ENCODE assay signal across 8 mouse cellular contexts in genomic region chr16:94527546-94527945, GRCm38 (mm10). TPM values are rescaled to one million over a fixed set of nuclear protein-coding genes. Genes with fewer than 3 reads are reported as not detected.
DNase-seq lines count a peak whose midpoint lies in the region; ATAC-seq and TF ChIP-seq lines count a peak whose summit lies in the region.

No protein-coding gene starts in this region.

- peaks cover 15% of the 10 kb centered on the region; the same call in 1 of the 2 replicates for H3K4me1 ChIP-seq in liver, adult 2 months (ENCODE audit: control insufficient read depth, insufficient read depth, low read length)
- H3K4me1 ChIP-seq in embryonic facial prominence, embryonic 13.5 days, result peaks cover 29% of the 10 kb centered on the region
- peaks cover 27% of the 10 kb centered on the region for H3K4me1 ChIP-seq in intestine, embryonic 16.5 days (ENCODE audit: control insufficient read depth, insufficient read depth, low read length)
- H3K4me1 ChIP-seq in neural tube, embryonic 13.5 days (replicated peaks), result peaks cover 35% of the 10 kb centered on the region

- no peak for TF ChIP-seq POLR2A in liver, adult 2 months (IDR thresholded peaks at IDR 0.05; ENCODE audit: extremely low read depth, insufficient read depth, low read length)

- DNase-seq in liver, adult 2 months (ENCODE audit: extremely low read depth, low read depth, low spot score), result peak; percentile 74
- DNase-seq in liver, result no peak
- no peak for DNase-seq in testis, postnatal 14 days (ENCODE audit: low spot score)
- DNase-seq in urinary bladder, adult 18-20 months (ENCODE audit: low spot score in 2 of 2), result no peak

- no peak for TF ChIP-seq CTCF in liver, adult 2 months (IDR thresholded peaks at IDR 0.05; ENCODE audit: low read depth, low read length)

- no peaks in the 10 kb centered on the region for H3K36me3 ChIP-seq in liver, adult 2 months (ENCODE audit: control insufficient read depth, insufficient read depth, low read length)
- H3K36me3 ChIP-seq in embryonic facial prominence, embryonic 13.5 days, result no peaks in the 10 kb centered on the region
- no peaks in the 10 kb centered on the region for H3K36me3 ChIP-seq in intestine, embryonic 16.5 days (ENCODE audit: control insufficient read depth, insufficient read depth, low read length)
- no peaks in the 10 kb centered on the region for H3K36me3 ChIP-seq in neural tube, embryonic 13.5 days

- H3K4me3 ChIP-seq in liver, adult 2 months (ENCODE audit: insufficient read depth, low read depth, low read length), result peak overlapping the region; percentile 83; the same call in 1 of the 2 replicates
- H3K4me3 ChIP-seq in embryonic facial prominence, embryonic 13.5 days, result peak overlapping the region; percentile 82
- peak overlapping the region; percentile 87 for H3K4me3 ChIP-seq in intestine, embryonic 16.5 days (ENCODE audit: low read length)
- H3K4me3 ChIP-seq in neural tube, embryonic 13.5 days, result peak overlapping the region; percentile 90

- ATAC-seq in embryonic facial prominence, embryonic 13.5 days (ENCODE audit: insufficient number of reproducible peaks, insufficient read depth, low FRiP score, low TSS enrichment, low read depth), result no peak
- ATAC-seq in intestine, embryonic 16.5 days, result no peak
- no peak for ATAC-seq in neural tube, embryonic 13.5 days (ENCODE audit: low read depth)
- no peak for ATAC-seq in erythroid progenitor cell, adult 5-6 weeks (replicated peaks; ENCODE audit: low FRiP score, poor library complexity, severe bottlenecking)

- no peaks in the 10 kb centered on the region for H3K9me3 ChIP-seq in embryonic facial prominence, embryonic 13.5 days
- H3K9me3 ChIP-seq in intestine, embryonic 16.5 days (ENCODE audit: control insufficient read depth, low read length), result no peaks in the 10 kb centered on the region
- no peaks in the 10 kb centered on the region for H3K9me3 ChIP-seq in neural tube, embryonic 13.5 days

- peak overlapping the region; percentile 98 for H3K27ac ChIP-seq in liver, adult 2 months (replicated peaks; ENCODE audit: insufficient read depth, low read depth, low read length)
- peak overlapping the region; percentile 95 for H3K27ac ChIP-seq in embryonic facial prominence, embryonic 13.5 days
- H3K27ac ChIP-seq in intestine, embryonic 16.5 days (ENCODE audit: low read length), result peak overlapping the region; percentile 97
- peak overlapping the region; percentile 95 for H3K27ac ChIP-seq in neural tube, embryonic 13.5 days (replicated peaks)

- no peaks in the 10 kb centered on the region for H3K27me3 ChIP-seq in liver, adult 2 months (ENCODE audit: control insufficient read depth, insufficient read depth, low read length)
- no peaks in the 10 kb centered on the region for H3K27me3 ChIP-seq in embryonic facial prominence, embryonic 13.5 days
- no peaks in the 10 kb centered on the region for H3K27me3 ChIP-seq in intestine, embryonic 16.5 days (replicated peaks; ENCODE audit: control insufficient read depth, insufficient read depth, low read length)
- H3K27me3 ChIP-seq in neural tube, embryonic 13.5 days, result no peaks in the 10 kb centered on the region

- H3K9ac ChIP-seq in liver, adult 2 months (ENCODE audit: low read depth, low read length), result peak overlapping the region; percentile 43
- peak overlapping the region; percentile 86 for H3K9ac ChIP-seq in embryonic facial prominence, embryonic 13.5 days
- peak overlapping the region; percentile 78 for H3K9ac ChIP-seq in intestine, embryonic 16.5 days (ENCODE audit: low read depth, low read length)
- H3K9ac ChIP-seq in neural tube, embryonic 13.5 days, result peak overlapping the region; percentile 86

- peak overlapping the region; percentile 71 for H3K4me2 ChIP-seq in embryonic facial prominence, embryonic 13.5 days
- H3K4me2 ChIP-seq in intestine, embryonic 16.5 days (ENCODE audit: low read depth, low read length), result peak overlapping the region; percentile 58
- H3K4me2 ChIP-seq in neural tube, embryonic 13.5 days, result peak overlapping the region; percentile 70

- 20% methylated on average over 3 of the region's 3 CpGs for WGBS in liver, adult 2 months
- WGBS in embryonic facial prominence, embryonic 13.5 days, result 53% methylated on average over 3 of the region's 3 CpGs
- 27% methylated on average over 3 of the region's 3 CpGs for WGBS in intestine, embryonic 16.5 days
- 68% methylated on average over 3 of the region's 3 CpGs for WGBS in neural tube, embryonic 13.5 days

- H3K79me2 ChIP-seq in liver, adult 2 months (ENCODE audit: control insufficient read depth, insufficient read depth, low read length), result peaks cover 10% of the 10 kb centered on the region; the same call in 1 of the 2 replicates

RNA-seq across cellular contexts. Expression of gene Vps26c, which starts 0.9 kb away (rescaled TPM):
- 33.1 and 33.9 TPM in 2 replicates for total RNA-seq in liver, adult 2 months (2014; rRNA removed)
- polyA plus RNA-seq in liver, adult 2 months (2012; rRNA removed), result 18.8 and 19.4 TPM in 2 replicates
- 49.4 and 53.5 TPM in 2 replicates for polyA plus RNA-seq in embryonic facial prominence, embryonic 13.5 days (2015; fragmentation: Nextera tagmentation; extraction: Ambion mirVana)
- 67.7 and 71.8 TPM in 2 replicates for polyA plus RNA-seq in intestine, embryonic 16.5 days (2015; fragmentation: Nextera tagmentation; extraction: Ambion mirVana)
- 74.6 and 82.4 TPM in 2 replicates for polyA plus RNA-seq in neural tube, embryonic 13.5 days (2015; fragmentation: Nextera tagmentation; extraction: Ambion mirVana)
- total RNA-seq in erythroid progenitor cell, adult 5-6 weeks (2015; ENCODE audit: low replicate concordance), result 14.7 and 24.9 TPM in 2 replicates
- 7.6 and 18.9 TPM in 2 replicates for total RNA-seq in erythroid progenitor cell, adult 5-6 weeks (2017; ENCODE audit: low replicate concordance)

RNA-seq across cellular contexts. Expression of gene Dyrk1a, which starts 42.3 kb away (rescaled TPM):
- 12.2 and 12.6 TPM in 2 replicates for total RNA-seq in liver, adult 2 months (2014; rRNA removed)
- polyA plus RNA-seq in liver, adult 2 months (2012; rRNA removed), result 10.9 and 13.6 TPM in 2 replicates
- polyA plus RNA-seq in embryonic facial prominence, embryonic 13.5 days (2015; fragmentation: Nextera tagmentation; extraction: Ambion mirVana), result 11.0 and 11.1 TPM in 2 replicates
- 7.1 and 7.3 TPM in 2 replicates for polyA plus RNA-seq in intestine, embryonic 16.5 days (2015; fragmentation: Nextera tagmentation; extraction: Ambion mirVana)
- polyA plus RNA-seq in neural tube, embryonic 13.5 days (2015; fragmentation: Nextera tagmentation; extraction: Ambion mirVana), result 9.5 and 10.3 TPM in 2 replicates
- total RNA-seq in erythroid progenitor cell, adult 5-6 weeks (2015; ENCODE audit: low replicate concordance), result 115 and 116 TPM in 2 replicates
- total RNA-seq in erythroid progenitor cell, adult 5-6 weeks (2017; ENCODE audit: low replicate concordance), result 114 and 123 TPM in 2 replicates
